Comparison of ENCODE assay signal across 17 mouse cellular contexts in genomic region chr12:89808217-89808616, GRCm38 (mm10).
DNase-seq lines count a peak whose midpoint lies in the region; ATAC-seq and TF ChIP-seq lines count a peak whose summit lies in the region.
"Had no signal": no experiment of that assay in that cellular context is flagged by ENCODE, and none has a peak within 500 bp of the region (broad histone marks: within the 10 kb centered on the region; RNA-seq: fewer than 3 reads in every experiment).

No protein-coding gene starts in this region.

- DNase-seq in forebrain, embryonic 14.5 days (ENCODE audit: low spot score) = peak; percentile 59
- DNase-seq in forebrain, embryonic 11.5 days (ENCODE audit: low spot score) = no peak
- no peak for DNase-seq in left cerebral cortex, adult 2 months (ENCODE audit: extremely low spot score in 1 of 2, low spot score in 2 of 2)
- no peak for DNase-seq in left cerebral cortex, adult 18-20 months (ENCODE audit: low spot score in 2 of 2)
- peak; percentile 36 for DNase-seq in forelimb bud, embryonic 11.5 days (ENCODE audit: low read depth, low spot score)
- no peak for DNase-seq in urinary bladder, adult 18-20 months (ENCODE audit: low spot score in 2 of 2)
- no peak for DNase-seq in right cerebral cortex, postnatal 25 days
- DNase-seq: B cell, adult 2 months; cerebellum, adult 8-10 months; gastrocnemius, adult 2 months; heart, postnatal 36 days; kidney, adult 2 months; lung, postnatal 10 days had no signal

- TF ChIP-seq CTCF in left cerebral cortex, adult 2 months (IDR thresholded peaks at IDR 0.05) = peak; percentile 51
- TF ChIP-seq CTCF in E14TG2a.4 (conservative IDR thresholded peaks at IDR 0.05; ENCODE audit: low read length) = peak; percentile 49

- H3K27me3 ChIP-seq in forebrain, embryonic 14.5 days (replicated peaks; ENCODE audit: control insufficient read depth, insufficient read depth, low read length) = peaks cover 9% of the 10 kb centered on the region
- H3K27me3 ChIP-seq in forebrain, embryonic 11.5 days (ENCODE audit: control insufficient read depth, insufficient read depth, low read length) = peaks cover 3% of the 10 kb centered on the region
- H3K27me3 ChIP-seq in E14TG2a.4 (ENCODE audit: insufficient read depth, low read length) = peaks cover 20% of the 10 kb centered on the region

- H3K36me3 ChIP-seq in forebrain, embryonic 14.5 days (ENCODE audit: control insufficient read depth, insufficient read depth, low read length) = no peaks in the 10 kb centered on the region
- H3K36me3 ChIP-seq in forebrain, embryonic 11.5 days (ENCODE audit: control insufficient read depth, insufficient read depth, low read length) = no peaks in the 10 kb centered on the region
- H3K36me3 ChIP-seq in E14TG2a.4 (ENCODE audit: insufficient read depth, low read length) = no peaks in the 10 kb centered on the region
- H3K36me3 ChIP-seq: embryonic facial prominence, embryonic 12.5 days; limb, embryonic 15.5 days; neural tube, embryonic 13.5 days had no signal

- WGBS in forebrain, embryonic 14.5 days = 72% methylated on average over 3 of the region's 3 CpGs
- 67% methylated on average over 3 of the region's 3 CpGs for WGBS in forebrain, embryonic 11.5 days

- H3K9ac ChIP-seq in forebrain, embryonic 14.5 days (ENCODE audit: low read length) = no peak overlapping the region
- no peak overlapping the region for H3K9ac ChIP-seq in forebrain, embryonic 11.5 days (ENCODE audit: low read length)
- H3K9ac ChIP-seq: embryonic facial prominence, embryonic 12.5 days; limb, embryonic 15.5 days; neural tube, embryonic 13.5 days had no signal

- no peak overlapping the region for H3K4me2 ChIP-seq in forebrain, embryonic 14.5 days (ENCODE audit: low read length)
- no peak overlapping the region for H3K4me2 ChIP-seq in forebrain, embryonic 11.5 days (ENCODE audit: low read depth, low read length, severe bottlenecking)
- H3K4me2 ChIP-seq: embryonic facial prominence, embryonic 12.5 days; limb, embryonic 15.5 days; neural tube, embryonic 13.5 days had no signal

- peaks cover 6% of the 10 kb centered on the region; the same call in 1 of the 2 replicates for H3K4me1 ChIP-seq in forebrain, embryonic 14.5 days (ENCODE audit: control insufficient read depth, insufficient read depth, low read length)
- peaks cover 6% of the 10 kb centered on the region for H3K4me1 ChIP-seq in forebrain, embryonic 11.5 days (replicated peaks; ENCODE audit: control insufficient read depth, insufficient read depth, low read length)
- peaks cover 18% of the 10 kb centered on the region for H3K4me1 ChIP-seq in E14TG2a.4 (replicated peaks; ENCODE audit: low read depth, low read length)

- ATAC-seq in forebrain, embryonic 14.5 days = no peak
- no peak for ATAC-seq in forebrain, embryonic 11.5 days (replicated peaks; ENCODE audit: low FRiP score)

- intact Hi-C loops in left cerebral cortex, adult 2 months (cut with DNase I) = no loop called here

- no peaks in the 10 kb centered on the region for H3K9me3 ChIP-seq in forebrain, embryonic 14.5 days (replicated peaks; ENCODE audit: control insufficient read depth, low read length)
- no peaks in the 10 kb centered on the region for H3K9me3 ChIP-seq in forebrain, embryonic 11.5 days (ENCODE audit: control insufficient read depth, low read length)
- no peaks in the 10 kb centered on the region for H3K9me3 ChIP-seq in E14TG2a.4 (ENCODE audit: low read length)
- H3K9me3 ChIP-seq: embryonic facial prominence, embryonic 12.5 days; limb, embryonic 15.5 days; neural tube, embryonic 13.5 days had no signal

- no peak overlapping the region for H3K4me3 ChIP-seq in forebrain, embryonic 14.5 days (ENCODE audit: low read depth, low read length)
- no peak overlapping the region for H3K4me3 ChIP-seq in forebrain, embryonic 11.5 days (ENCODE audit: low read depth, low read length)
- no peak overlapping the region for H3K4me3 ChIP-seq in left cerebral cortex, adult 2 months
- no peak overlapping the region for H3K4me3 ChIP-seq in E14TG2a.4 (replicated peaks; ENCODE audit: low read length)
- H3K4me3 ChIP-seq: embryonic facial prominence, embryonic 12.5 days; gastrocnemius, adult 2 months; limb, embryonic 15.5 days; neural tube, embryonic 13.5 days had no signal

- H3K27ac ChIP-seq in forebrain, embryonic 14.5 days (ENCODE audit: low read depth, low read length) = no peak overlapping the region
- H3K27ac ChIP-seq in forebrain, embryonic 11.5 days (ENCODE audit: low read depth, low read length) = no peak overlapping the region
- no peak overlapping the region for H3K27ac ChIP-seq in left cerebral cortex, adult 2 months
- H3K27ac ChIP-seq: embryonic facial prominence, embryonic 12.5 days; gastrocnemius, adult 2 months; limb, embryonic 15.5 days; neural tube, embryonic 13.5 days had no signal

Comparison
In these comparisons a context has a peak if more than half of its experiments do, and no peak if none do; other contexts are left out.
1. DNase-seq: peak in forebrain, embryonic 14.5 days (single experiment) and forelimb bud, embryonic 11.5 days (single experiment); none in forebrain, embryonic 11.5 days (single experiment), left cerebral cortex, adult 2 months (0 of 2), left cerebral cortex, adult 18-20 months (0 of 2), urinary bladder, adult 18-20 months (0 of 2) and right cerebral cortex, postnatal 25 days (single experiment).